Mouse (Mus musculus) left cerebral cortex, adult 2 months (tissue): ENCODE results near the gene Eml4. TPM values are rescaled to one million over a fixed set of nuclear protein-coding genes. Genes with fewer than 3 reads are reported as not detected.

Experiments
- DNase-seq, 2 experiments: peaks; one replicate each; pipeline ENCODE4 v3.0.0; 2021 to 2022; ENCODE audit warnings: low spot score in 2 of 2, mixed read lengths in 1 of 2; ENCODE audit errors: extremely low spot score in 1 of 2
- H3K27ac ChIP-seq: fragments of 200-600 bp; 2 replicates; pipeline ENCODE4 v1.8.1; 2022
- H3K4me3 ChIP-seq: fragments of 200-600 bp; 2 replicates; pipeline ENCODE4 v1.8.1; 2022
- CTCF ChIP-seq: fragments of 200-600 bp; IDR thresholded peaks from 2 replicates; pipeline ENCODE4 v1.8.1; 2022; ENCODE audit warnings: antibody characterized with exemption, mild to moderate bottlenecking, moderate library complexity
- intact Hi-C: fragments of 180-260 bp; cut with DNase I; formaldehyde crosslinking; loops from one replicate; pipeline ENCODE4 v1.15.1; 2025
- total RNA-seq, 2 experiments: library from RNA; stranded (reverse); gene quantifications; 2 replicates each; pipeline ENCODE4 v1.2.3; 2021

Eml4 gene
- total RNA-seq, 2 experiments from 2014 or later = 23.2 to 24.2 TPM

GRCm38 (mm10) chr17:83315476-83315875 is 35.3 kb upstream of the Eml4 start:
- intact Hi-C loops = no loop called here
- no peak overlapping the region for H3K4me3 ChIP-seq
- DNase-seq = no peak
- no peak overlapping the region for H3K27ac ChIP-seq
- TF ChIP-seq CTCF = no peak

GRCm38 (mm10) chr17:83322621-83323335 is 28.0 kb upstream of the Eml4 start:
- no peak; the same call in 1 of the 2 replicates for TF ChIP-seq CTCF
- intact Hi-C loops = no loop called here

GRCm38 (mm10) chr17:83323410-83324268 is 27.1 kb upstream of the Eml4 start:
- H3K27ac ChIP-seq = peak overlapping the region; percentile 24; the same call in 1 of the 2 replicates
- no peak for TF ChIP-seq CTCF
- no peak for DNase-seq
- intact Hi-C loops = no loop called here
- H3K4me3 ChIP-seq = no peak overlapping the region

More at GRCm38 (mm10) chr17:83322621-83323335, 28.0 kb upstream of the Eml4 start:
- Histone ChIP-seq H3K4me3 (peak overlapping the region; percentile 38), H3K27ac (0 out of 2 replicates have a peak overlapping the region, but pooled peaks have one; percentile 32)
- peak; percentile 12 to 42 for DNase-seq

- Histone ChIP-seq H3K4me3 (no peak overlapping the region), H3K27ac (no peak overlapping the region; the same call in 1 of the 2 replicates)
- intact Hi-C loops = no loop called here
- no peak for DNase-seq
- TF ChIP-seq CTCF = no peak
Measured at GRCm38 (mm10) chr17:83324269-83324616, 26.5 kb upstream of the Eml4 start.

GRCm38 (mm10) chr17:83335183-83335584 is 15.5 kb upstream of the Eml4 start:
- intact Hi-C loops = no loop called here
- TF ChIP-seq CTCF = no peak
- Histone ChIP-seq H3K27ac (no peak overlapping the region), H3K4me3 (no peak overlapping the region; the same call in 1 of the 2 replicates)
- no peak for DNase-seq

- TF ChIP-seq CTCF = peak; percentile 7; the same call in 1 of the 2 replicates
- H3K4me3 ChIP-seq = no peak overlapping the region
- no peak for DNase-seq
- intact Hi-C loops = no loop called here
- no peak overlapping the region for H3K27ac ChIP-seq
Measured at GRCm38 (mm10) chr17:83337051-83337898, 13.5 kb upstream of the Eml4 start.

- Histone ChIP-seq H3K4me3 (no peak overlapping the region), H3K27ac (no peak overlapping the region)
- DNase-seq = no peak
- intact Hi-C loops = no loop called here
- TF ChIP-seq CTCF = no peak
Measured at GRCm38 (mm10) chr17:83339368-83340085, 11.2 kb upstream of the Eml4 start.

GRCm38 (mm10) chr17:83340895-83341524 is 9.7 kb upstream of the Eml4 start:
- no peak for DNase-seq
- no peak for TF ChIP-seq CTCF
- intact Hi-C loops = no loop called here
- Histone ChIP-seq H3K27ac (no peak overlapping the region), H3K4me3 (no peak overlapping the region)

GRCm38 (mm10) chr17:83344226-83344625 is 6.5 kb upstream of the Eml4 start:
- intact Hi-C loops = no loop called here
- H3K27ac ChIP-seq = no peak overlapping the region
- H3K4me3 ChIP-seq = no peak overlapping the region
- TF ChIP-seq CTCF = no peak
- no peak for DNase-seq

GRCm38 (mm10) chr17:83348056-83348822 is 2.5 kb upstream of the Eml4 start:
- Histone ChIP-seq H3K4me3 (no peak overlapping the region), H3K27ac (no peak overlapping the region)
- TF ChIP-seq CTCF = no peak
- no peak for DNase-seq
- intact Hi-C loops = no loop called here
